Comparison of ENCODE assay signal across 15 mouse cellular contexts in genomic region chr3:33001769-33002168, GRCm38 (mm10).
DNase-seq lines count a peak whose midpoint lies in the region; ATAC-seq lines count a peak whose summit lies in the region.
"Had no signal": no experiment of that assay in that cellular context is flagged by ENCODE, and none has a peak within 500 bp of the region (broad histone marks: within the 10 kb centered on the region; RNA-seq: fewer than 3 reads in every experiment).

No protein-coding gene starts in this region.

- no peak overlapping the region for H3K4me3 ChIP-seq in forebrain, embryonic 13.5 days
- H3K4me3 ChIP-seq in forebrain, embryonic 12.5 days (replicated peaks), result no peak overlapping the region
- no peak overlapping the region for H3K4me3 ChIP-seq in forebrain, embryonic 15.5 days
- no peak overlapping the region for H3K4me3 ChIP-seq in midbrain, embryonic 16.5 days (ENCODE audit: low read depth, low read length)
- H3K4me3 ChIP-seq in kidney, embryonic 15.5 days (replicated peaks), result no peak overlapping the region
- H3K4me3 ChIP-seq in liver, embryonic 11.5 days (ENCODE audit: low read depth, low read length), result no peak overlapping the region
- H3K4me3 ChIP-seq: embryonic facial prominence, embryonic 15.5 days; heart, embryonic 15.5 days; left cerebral cortex, adult 2 months had no signal

- no peak overlapping the region for H3K4me2 ChIP-seq in forebrain, embryonic 13.5 days
- H3K4me2 ChIP-seq in forebrain, embryonic 12.5 days, result no peak overlapping the region
- no peak overlapping the region for H3K4me2 ChIP-seq in forebrain, embryonic 15.5 days (replicated peaks)
- H3K4me2 ChIP-seq in midbrain, embryonic 16.5 days (ENCODE audit: low read length), result no peak overlapping the region
- H3K4me2 ChIP-seq in kidney, embryonic 15.5 days, result no peak overlapping the region
- no peak overlapping the region for H3K4me2 ChIP-seq in liver, embryonic 11.5 days
- H3K4me2 ChIP-seq: embryonic facial prominence, embryonic 15.5 days; heart, embryonic 15.5 days; lung, embryonic 14.5 days had no signal

- no peaks in the 10 kb centered on the region for H3K36me3 ChIP-seq in forebrain, embryonic 13.5 days (ENCODE audit: poor library complexity, severe bottlenecking)
- no peaks in the 10 kb centered on the region for H3K36me3 ChIP-seq in forebrain, embryonic 12.5 days (replicated peaks)
- no peaks in the 10 kb centered on the region for H3K36me3 ChIP-seq in forebrain, embryonic 15.5 days
- H3K36me3 ChIP-seq in midbrain, embryonic 16.5 days (ENCODE audit: control insufficient read depth, insufficient read depth, low read length), result no peaks in the 10 kb centered on the region
- no peaks in the 10 kb centered on the region for H3K36me3 ChIP-seq in kidney, embryonic 15.5 days
- no peaks in the 10 kb centered on the region for H3K36me3 ChIP-seq in liver, embryonic 11.5 days (ENCODE audit: control insufficient read depth, insufficient read depth, low read length)
- H3K36me3 ChIP-seq: embryonic facial prominence, embryonic 15.5 days; heart, embryonic 15.5 days had no signal

- 61% methylated on average over 3 of the region's 3 CpGs for WGBS in forebrain, embryonic 13.5 days
- WGBS in forebrain, embryonic 12.5 days, result 74% methylated on average over 3 of the region's 3 CpGs
- 52% methylated on average over 3 of the region's 3 CpGs for WGBS in forebrain, embryonic 15.5 days
- WGBS in midbrain, embryonic 16.5 days, result 72% methylated on average over 3 of the region's 3 CpGs
- WGBS in kidney, embryonic 15.5 days, result 81% methylated on average over 3 of the region's 3 CpGs
- WGBS in liver, embryonic 11.5 days, result 70% methylated on average over 3 of the region's 3 CpGs

- H3K9me3 ChIP-seq in forebrain, embryonic 13.5 days (replicated peaks), result no peaks in the 10 kb centered on the region
- no peaks in the 10 kb centered on the region for H3K9me3 ChIP-seq in forebrain, embryonic 12.5 days
- H3K9me3 ChIP-seq in forebrain, embryonic 15.5 days, result no peaks in the 10 kb centered on the region
- H3K9me3 ChIP-seq in midbrain, embryonic 16.5 days (replicated peaks; ENCODE audit: control insufficient read depth, low read length, poor library complexity, severe bottlenecking), result no peaks in the 10 kb centered on the region
- H3K9me3 ChIP-seq in kidney, embryonic 15.5 days (replicated peaks), result no peaks in the 10 kb centered on the region
- H3K9me3 ChIP-seq in liver, embryonic 11.5 days (ENCODE audit: control insufficient read depth, low read length), result no peaks in the 10 kb centered on the region
- H3K9me3 ChIP-seq: embryonic facial prominence, embryonic 15.5 days; heart, embryonic 15.5 days had no signal

- DNase-seq in layer of hippocampus, adult 18-20 months (ENCODE audit: low spot score in 2 of 2), result peak; percentile 54 to 80
- DNase-seq in liver, embryonic 11.5 days (ENCODE audit: low spot score), result no peak
- DNase-seq: adrenal gland, postnatal 25 days; B cell, adult 2 months; lung, embryonic 14.5 days had no signal

- H3K4me1 ChIP-seq in forebrain, embryonic 13.5 days, result peaks cover 7% of the 10 kb centered on the region; the same call in 1 of the 2 replicates
- H3K4me1 ChIP-seq in forebrain, embryonic 12.5 days, result peaks cover 4% of the 10 kb centered on the region; the same call in 1 of the 2 replicates
- H3K4me1 ChIP-seq in forebrain, embryonic 15.5 days, result 0 out of 2 replicates have a peak, but pooled peaks cover 4% of the 10 kb centered on the region
- no peaks in the 10 kb centered on the region for H3K4me1 ChIP-seq in midbrain, embryonic 16.5 days (ENCODE audit: control insufficient read depth, insufficient read depth, low read length)
- H3K4me1 ChIP-seq in kidney, embryonic 15.5 days, result no peaks in the 10 kb centered on the region
- H3K4me1 ChIP-seq in liver, embryonic 11.5 days (replicated peaks; ENCODE audit: control insufficient read depth, insufficient read depth, low read length), result no peaks in the 10 kb centered on the region
- H3K4me1 ChIP-seq: embryonic facial prominence, embryonic 15.5 days; heart, embryonic 15.5 days had no signal

- peak; percentile 66 for ATAC-seq in forebrain, embryonic 13.5 days
- no peak for ATAC-seq in forebrain, embryonic 12.5 days (ENCODE audit: low FRiP score)
- ATAC-seq in forebrain, embryonic 15.5 days (replicated peaks), result peak; percentile 77
- peak; percentile 51 for ATAC-seq in midbrain, embryonic 16.5 days
- ATAC-seq in kidney, embryonic 15.5 days (replicated peaks; ENCODE audit: low FRiP score), result no peak
- no peak for ATAC-seq in liver, embryonic 11.5 days (replicated peaks; ENCODE audit: low FRiP score)
- ATAC-seq in erythroid progenitor cell, adult 5-6 weeks (replicated peaks; ENCODE audit: low FRiP score, poor library complexity, severe bottlenecking), result no peak

- H3K27me3 ChIP-seq in forebrain, embryonic 13.5 days, result no peaks in the 10 kb centered on the region
- no peaks in the 10 kb centered on the region for H3K27me3 ChIP-seq in forebrain, embryonic 12.5 days
- H3K27me3 ChIP-seq in forebrain, embryonic 15.5 days, result no peaks in the 10 kb centered on the region
- H3K27me3 ChIP-seq in midbrain, embryonic 16.5 days (ENCODE audit: control insufficient read depth, insufficient read depth, low read depth, low read length), result no peaks in the 10 kb centered on the region
- H3K27me3 ChIP-seq in kidney, embryonic 15.5 days, result no peaks in the 10 kb centered on the region
- H3K27me3 ChIP-seq in liver, embryonic 11.5 days (replicated peaks; ENCODE audit: control insufficient read depth, insufficient read depth, low read length), result no peaks in the 10 kb centered on the region
- H3K27me3 ChIP-seq: embryonic facial prominence, embryonic 15.5 days; heart, embryonic 15.5 days had no signal

- no peak overlapping the region for H3K27ac ChIP-seq in forebrain, embryonic 13.5 days
- H3K27ac ChIP-seq in forebrain, embryonic 12.5 days, result no peak overlapping the region
- no peak overlapping the region for H3K27ac ChIP-seq in forebrain, embryonic 15.5 days (replicated peaks)
- no peak overlapping the region for H3K27ac ChIP-seq in midbrain, embryonic 16.5 days (ENCODE audit: low read length)
- H3K27ac ChIP-seq in kidney, embryonic 15.5 days, result no peak overlapping the region
- H3K27ac ChIP-seq in liver, embryonic 11.5 days (ENCODE audit: low read depth, low read length), result no peak overlapping the region
- H3K27ac ChIP-seq: embryonic facial prominence, embryonic 15.5 days; heart, embryonic 15.5 days; kidney, postnatal 0 days had no signal

- no peak overlapping the region for H3K9ac ChIP-seq in forebrain, embryonic 13.5 days
- H3K9ac ChIP-seq in forebrain, embryonic 12.5 days, result no peak overlapping the region
- no peak overlapping the region for H3K9ac ChIP-seq in forebrain, embryonic 15.5 days (replicated peaks)
- no peak overlapping the region for H3K9ac ChIP-seq in midbrain, embryonic 16.5 days (ENCODE audit: low read depth, low read length)
- no peak overlapping the region for H3K9ac ChIP-seq in kidney, embryonic 15.5 days
- H3K9ac ChIP-seq in liver, embryonic 11.5 days (ENCODE audit: low read depth, low read length), result no peak overlapping the region
- H3K9ac ChIP-seq: embryonic facial prominence, embryonic 15.5 days; heart, embryonic 15.5 days; lung, embryonic 14.5 days had no signal

Comparison
In these comparisons a context has a peak if more than half of its experiments do, and no peak if none do; other contexts are left out.
1. ATAC-seq: peak in forebrain, embryonic 13.5 days (single experiment), forebrain, embryonic 15.5 days (single experiment) and midbrain, embryonic 16.5 days (single experiment); none in forebrain, embryonic 12.5 days (single experiment), kidney, embryonic 15.5 days (single experiment), liver, embryonic 11.5 days (single experiment) and erythroid progenitor cell, adult 5-6 weeks (single experiment).